Mouse (Mus musculus) kidney, postnatal 0 days (tissue): ENCODE results near the gene Prss42. TPM values are rescaled to one million over a fixed set of nuclear protein-coding genes. Genes with fewer than 3 reads are reported as not detected.

Experiments used
- ATAC-seq: fragments of 200-750 bp; cut with Nextera tagmentation; replicated peaks from 2 replicates; pipeline ENCODE4 v1.8.0; 2017; ENCODE audit warnings: low read depth, moderate number of reproducible peaks, moderate TSS enrichment, moderate library complexity; ENCODE audit not compliant: low FRiP score
- DNase-seq: peaks from one replicate; pipeline ENCODE4 v3.0.0-alpha.2; 2016; ENCODE audit warnings: low spot score
- H3K27ac ChIP-seq: fragments of 300-500 bp; sonication (generic); 2 replicates; pipeline ENCODE4 v1.5.1; 2014; ENCODE audit warnings: mild to moderate bottlenecking
- H3K27me3 ChIP-seq: fragments of 300-500 bp; sonication (generic); 2 replicates; pipeline ENCODE4 v1.6.1; 2014; ENCODE audit warnings: low read length, mixed read lengths; ENCODE audit not compliant: insufficient read depth
- H3K36me3 ChIP-seq: fragments of 300-500 bp; sonication (generic); 2 replicates; pipeline ENCODE4 v1.6.1; 2014; ENCODE audit warnings: low read length, mixed read lengths; ENCODE audit not compliant: insufficient read depth
- H3K4me1 ChIP-seq: fragments of 300-500 bp; sonication (generic); replicated peaks from 2 replicates; pipeline ENCODE4 v1.6.1; 2014; ENCODE audit warnings: antibody characterized with exemption, low read length, mixed read lengths; ENCODE audit not compliant: insufficient read depth
- H3K4me2 ChIP-seq: fragments of 300-500 bp; sonication (generic); 2 replicates; pipeline ENCODE4 v1.6.1; 2014; ENCODE audit warnings: mild to moderate bottlenecking, low read length, moderate library complexity, mixed read lengths
- H3K4me3 ChIP-seq: fragments of 300-500 bp; sonication (generic); replicated peaks from 2 replicates; pipeline ENCODE4 v1.5.1; 2014; ENCODE audit warnings: low read depth, low read length
- H3K9ac ChIP-seq: fragments of 300-500 bp; sonication (generic); 2 replicates; pipeline ENCODE4 v1.6.1; 2014; ENCODE audit warnings: low read depth, low read length
- H3K9me3 ChIP-seq: fragments of 300-500 bp; sonication (generic); replicated peaks from 2 replicates; pipeline ENCODE4 v1.6.1; 2016; ENCODE audit warnings: low read length, inconsistent platforms, mixed read lengths
- CTCF ChIP-seq: IDR thresholded peaks from 2 replicates; pipeline ENCODE4 v1.5.1; 2016; ENCODE audit warnings: antibody characterized with exemption, low read depth, mild to moderate bottlenecking, moderate library complexity
- WGBS: fragments of 180-500 bp; shearing (Covaris S2); extraction: QIAGEN DNeasy Blood & Tissue Kit; methylation state at CpG from one replicate; pipeline ENCODE4 v1.1.7; 2014; 5-methylcytosine and 5-hydroxymethylcytosine counted together
- polyA plus RNA-seq: library from polyadenylated mRNA; unstranded; fragments of >200 nt; fragmentation: Nextera tagmentation; extraction: Ambion mirVana; gene quantifications from 2 replicates; pipeline ENCODE4 v1.2.1, GENCODE M21; 2015

Gene Prss42
- polyA plus RNA-seq, 1 experiment from 2014 or later: not detected

DNA sequence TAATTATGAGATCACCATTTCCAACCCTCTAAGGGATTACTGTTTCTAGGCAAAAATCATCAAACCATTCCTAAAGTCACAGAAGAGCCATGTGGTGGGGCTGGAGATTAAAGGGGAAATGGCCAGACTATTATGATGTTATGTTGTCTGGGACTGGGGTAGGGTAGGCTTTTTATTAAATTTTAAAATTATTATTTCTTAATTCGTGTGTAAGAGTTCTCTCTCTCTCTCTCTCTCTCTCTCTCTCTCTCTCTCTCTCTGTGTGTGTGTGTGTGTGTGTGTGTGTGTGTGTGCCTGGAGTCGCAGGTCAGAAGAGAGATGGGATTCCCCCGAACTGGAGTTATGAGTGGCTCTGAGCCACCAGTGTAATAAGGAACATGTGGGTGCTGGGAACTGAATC is 28.4 kb downstream of the Prss42 start, which contains the start of gene Prss43:
TSS of gene Prss43 (plus strand) at position 301 of the 400 bp plus-strand sequence.
- Histone ChIP-seq H3K27me3 (no peaks in the 10 kb centered on the region), H3K27ac (no peak within 1 kb of the TSS), H3K4me3 (no peak within 1 kb of the TSS), H3K36me3 (no peaks in the 10 kb centered on the region), H3K4me1 (no peaks in the 10 kb centered on the region), H3K9ac (no peak within 1 kb of the TSS), H3K9me3 (no peaks in the 10 kb centered on the region), H3K4me2 (no peak within 1 kb of the TSS)
- 71% methylated on average over 3 of the region's 3 CpGs for WGBS
- no peak for ATAC-seq
- no peak for DNase-seq
- no peak for TF ChIP-seq CTCF

DNA sequence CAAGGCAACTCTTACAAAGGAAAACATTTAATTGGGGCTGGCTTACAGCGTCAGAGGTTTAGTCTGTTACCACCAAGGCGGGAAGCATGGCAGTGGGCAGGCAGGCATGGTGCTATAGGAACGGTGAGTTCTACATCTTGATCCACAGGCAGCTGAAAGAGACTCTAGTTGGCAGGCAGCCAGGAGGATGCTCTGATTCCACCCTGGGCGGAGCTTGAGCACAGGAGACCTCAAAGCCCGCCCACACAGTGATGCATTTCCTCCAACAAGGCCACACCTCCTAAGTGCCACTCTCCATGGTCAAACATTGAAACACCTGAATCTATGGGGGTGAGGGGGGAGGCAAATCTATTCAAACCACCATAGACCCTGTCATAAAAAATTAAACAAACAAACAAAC is 35.1 kb downstream of the Prss42 start:
- H3K4me1 ChIP-seq: no peaks in the 10 kb centered on the region
- 69% methylated on average over 5 of the region's 5 CpGs for WGBS
- no peaks in the 10 kb centered on the region for H3K9me3 ChIP-seq
- no peak overlapping the region for H3K4me2 ChIP-seq
- no peak for TF ChIP-seq CTCF
- H3K27ac ChIP-seq: no peak overlapping the region
- DNase-seq (no peak), ATAC-seq (no peak)
- H3K36me3 ChIP-seq: no peaks in the 10 kb centered on the region
- H3K4me3 ChIP-seq: no peak overlapping the region
- no peak overlapping the region for H3K9ac ChIP-seq
- no peaks in the 10 kb centered on the region for H3K27me3 ChIP-seq

DNA sequence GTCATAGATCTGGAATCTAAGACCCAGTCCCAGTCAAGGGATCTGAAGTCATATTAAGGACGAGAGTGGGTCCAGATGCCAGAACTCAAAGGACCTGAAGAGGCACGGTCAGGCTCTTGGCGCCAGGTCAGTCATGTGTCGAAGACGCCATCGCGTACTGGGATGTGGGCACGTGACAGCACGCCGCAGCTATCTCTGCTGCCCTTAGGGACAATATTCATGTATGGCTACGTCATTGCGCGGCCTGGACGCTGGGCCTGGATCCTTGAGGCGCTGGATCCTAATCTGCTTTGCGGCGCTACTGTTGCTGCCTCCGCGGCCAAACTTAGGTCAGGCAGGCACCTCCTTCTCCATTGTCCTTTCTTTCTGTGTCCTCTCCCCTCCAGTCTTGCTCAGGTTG is 36.4 kb downstream of the Prss42 start, which contains the start of gene Prss45:
TSS of gene Prss45 (plus strand) at position 178 of the 400 bp plus-strand sequence.
- Histone ChIP-seq H3K4me1 (no peaks in the 10 kb centered on the region), H3K27me3 (no peaks in the 10 kb centered on the region), H3K4me2 (0 out of 2 replicates have a peak within 1 kb of the TSS, but pooled peaks have one; percentile 15), H3K9ac (no peak within 1 kb of the TSS), H3K4me3 (no peak within 1 kb of the TSS), H3K36me3 (no peaks in the 10 kb centered on the region), H3K9me3 (no peaks in the 10 kb centered on the region), H3K27ac (no peak within 1 kb of the TSS)
- no peak for DNase-seq
- WGBS: 84% methylated on average over 19 of the region's 19 CpGs
- ATAC-seq: no peak
- no peak for TF ChIP-seq CTCF

DNA sequence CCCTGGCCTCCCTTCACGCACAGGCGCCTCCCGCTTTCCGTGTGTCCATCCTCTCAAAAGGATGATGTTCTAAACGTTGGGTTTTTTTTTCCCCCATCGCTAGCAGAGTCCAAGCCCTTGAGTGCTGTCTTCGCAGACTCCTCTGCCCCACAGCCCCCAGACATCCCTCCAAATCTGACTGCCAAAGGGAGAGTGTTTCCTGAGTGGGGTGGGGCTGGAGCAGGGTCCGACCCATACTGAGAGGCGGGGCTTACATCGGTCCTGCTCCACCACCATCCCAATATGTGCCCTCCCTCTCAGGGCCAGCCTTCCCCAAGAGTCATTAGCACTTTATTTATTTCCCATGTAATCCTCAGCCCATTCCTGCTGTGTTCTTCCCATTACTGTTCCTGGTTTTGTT is 37.0 kb downstream of the Prss42 start:
- 41% methylated on average over 10 of the region's 10 CpGs for WGBS
- H3K27me3 ChIP-seq: no peaks in the 10 kb centered on the region
- H3K4me1 ChIP-seq: no peaks in the 10 kb centered on the region
- no peaks in the 10 kb centered on the region for H3K36me3 ChIP-seq
- 0 out of 2 replicates have a peak overlapping the region, but pooled peaks have one; percentile 15 for H3K4me2 ChIP-seq
- no peaks in the 10 kb centered on the region for H3K9me3 ChIP-seq
- no peak overlapping the region for H3K4me3 ChIP-seq
- no peak for ATAC-seq
- no peak overlapping the region for H3K27ac ChIP-seq
- no peak for TF ChIP-seq CTCF
- no peak for DNase-seq
- H3K9ac ChIP-seq: no peak overlapping the region

DNA sequence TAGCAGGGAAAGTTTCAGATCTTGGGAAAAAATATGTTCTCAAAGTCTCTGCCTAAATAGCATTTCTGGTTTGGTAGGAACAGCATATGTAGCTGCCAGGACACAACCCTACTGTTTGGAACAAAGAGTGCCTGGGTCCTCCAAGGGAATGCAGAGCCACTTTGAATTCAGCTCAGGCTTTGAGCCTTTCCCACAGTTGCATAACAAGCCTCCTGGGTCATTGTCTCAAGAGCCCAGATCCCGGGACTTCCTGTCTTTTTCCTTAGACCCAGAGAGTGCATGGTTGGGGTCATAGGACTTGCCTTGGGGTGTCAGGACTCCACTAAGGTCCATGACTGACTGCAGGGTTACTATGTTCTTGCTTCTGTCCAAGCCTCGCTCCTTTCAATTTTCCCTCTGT is 38.1 kb downstream of the Prss42 start:
- Histone ChIP-seq H3K4me2 (no peak overlapping the region), H3K27ac (no peak overlapping the region), H3K9me3 (no peaks in the 10 kb centered on the region), H3K36me3 (no peaks in the 10 kb centered on the region), H3K9ac (no peak overlapping the region), H3K4me1 (no peaks in the 10 kb centered on the region), H3K27me3 (no peaks in the 10 kb centered on the region), H3K4me3 (no peak overlapping the region)
- ATAC-seq (no peak), DNase-seq (no peak)
- 61% methylated on average over 2 of the region's 2 CpGs for WGBS
- no peak for TF ChIP-seq CTCF

DNA sequence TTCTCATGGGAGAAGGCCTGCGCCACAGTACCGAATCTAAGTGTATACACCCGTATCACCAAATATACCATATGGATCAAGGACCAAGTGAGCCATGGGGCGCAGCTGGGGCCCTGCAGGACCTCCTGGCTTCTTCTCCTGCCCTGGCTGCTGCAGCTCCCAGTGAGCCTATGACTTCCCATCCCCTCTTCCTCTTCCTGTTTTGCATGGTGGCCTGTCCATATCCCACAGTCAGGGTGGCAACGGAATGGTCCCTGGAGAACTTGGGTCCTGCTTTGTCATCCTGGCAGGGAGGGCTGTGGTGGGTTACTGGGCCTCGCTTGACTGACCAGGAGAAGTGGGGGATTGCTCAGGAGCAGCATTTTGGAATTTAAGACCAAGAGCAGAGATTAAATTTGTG is 42.9 kb downstream of the Prss42 start:
- Histone ChIP-seq H3K36me3 (no peaks in the 10 kb centered on the region), H3K9me3 (no peaks in the 10 kb centered on the region), H3K27ac (no peak overlapping the region), H3K9ac (no peak overlapping the region), H3K4me3 (no peak overlapping the region), H3K4me1 (no peaks in the 10 kb centered on the region), H3K4me2 (no peak overlapping the region), H3K27me3 (no peaks in the 10 kb centered on the region)
- DNase-seq (no peak), ATAC-seq (no peak)
- 83% methylated on average over 6 of the region's 6 CpGs for WGBS
- TF ChIP-seq CTCF: no peak

DNA sequence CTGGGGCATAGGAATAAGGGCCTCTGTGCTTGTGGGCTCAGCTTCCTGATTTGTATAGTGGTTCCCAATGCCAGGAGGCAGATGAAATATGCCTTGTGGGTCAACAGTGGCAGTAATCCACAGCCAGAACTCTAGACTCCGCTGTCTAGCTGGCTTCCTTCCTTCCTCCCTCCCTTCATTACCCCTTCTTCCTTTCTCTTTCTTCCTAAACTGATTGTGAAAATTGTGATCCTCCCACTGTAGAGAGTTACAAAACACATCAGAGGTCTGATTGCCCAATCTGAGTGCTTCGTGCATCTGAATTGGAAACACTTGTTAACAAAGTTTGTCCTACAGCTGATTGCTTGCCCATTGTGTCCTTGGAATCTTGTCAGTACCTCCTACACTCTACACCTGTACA is 43.5 kb downstream of the Prss42 start:
- WGBS: 36% methylated on average over 2 of the region's 2 CpGs
- no peaks in the 10 kb centered on the region for H3K4me1 ChIP-seq
- H3K27ac ChIP-seq: no peak overlapping the region
- no peak for TF ChIP-seq CTCF
- H3K9ac ChIP-seq: no peak overlapping the region
- no peaks in the 10 kb centered on the region for H3K9me3 ChIP-seq
- ATAC-seq (no peak), DNase-seq (peak; percentile 25)
- no peaks in the 10 kb centered on the region for H3K27me3 ChIP-seq
- no peak overlapping the region for H3K4me2 ChIP-seq
- no peak overlapping the region for H3K4me3 ChIP-seq
- H3K36me3 ChIP-seq: no peaks in the 10 kb centered on the region
